Mouse (Mus musculus) thymus, adult 2 months (tissue): ENCODE results near the gene Aloxe3.

Experiments
- CTCF ChIP-seq: fragments of 200-500 bp; IDR thresholded peaks from 2 replicates; pipeline ENCODE4 v1.5.1; 2012; ENCODE audit warnings: mild to moderate bottlenecking, control low read depth, low read length, moderate library complexity, borderline replicate concordance; ENCODE audit not compliant: control insufficient read depth, poor library complexity, insufficient read depth; ENCODE audit errors: extremely low read depth
- POLR2A ChIP-seq: fragments of 200-500 bp; IDR thresholded peaks from 2 replicates; pipeline ENCODE4 v1.6.1; 2012; ENCODE audit warnings: mild to moderate bottlenecking, low read length, control low read depth, moderate library complexity; ENCODE audit not compliant: control insufficient read depth, poor library complexity, insufficient read depth; ENCODE audit errors: extremely low read depth

DNA sequence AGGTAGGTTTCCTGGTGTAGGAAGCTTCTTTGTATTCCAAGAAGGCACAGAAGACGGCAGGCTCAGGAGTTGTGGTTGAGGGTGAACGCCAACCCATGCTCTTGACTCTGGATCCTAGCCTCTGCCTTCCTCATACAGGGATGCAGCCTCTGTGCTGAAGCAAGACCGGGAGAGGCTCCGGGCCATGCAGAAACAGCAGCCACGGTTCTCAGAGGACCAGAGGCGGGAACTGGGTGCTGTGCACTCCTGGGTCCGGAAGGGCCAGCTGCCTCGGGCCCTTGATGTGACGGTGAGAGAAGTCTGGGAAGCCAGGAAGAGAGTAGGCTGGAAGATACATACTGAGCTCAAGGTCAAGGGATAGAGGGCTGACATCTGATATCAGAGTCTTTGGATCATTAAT lies 17.5 kb upstream of the Aloxe3 start:
- no peak for TF ChIP-seq POLR2A
- TF ChIP-seq CTCF: no peak
